Mouse (Mus musculus): ENCODE data around the gene Stat2. TPM values are rescaled to one million over a fixed set of nuclear protein-coding genes. Genes with fewer than 3 reads are reported as not detected.
"Not testable (repeated sequence)": the region's sequence is repeated elsewhere in the genome, so short reads cannot be mapped to it uniquely, and the experiment has no call there.

The Stat2 gene
- total RNA-seq, 2 experiments from 2014 or later = 11.7 to 12.3 TPM

- intact Hi-C loops (cut with DNase I) = no loop called here
- no peak for DNase-seq (ENCODE audit: low spot score)
These were observed 26.2 kb downstream of the Stat2 start for GRCm38 (mm10) chr10:128296370-128297090.

- intact Hi-C loops (cut with DNase I) = no loop called here
- no peak for DNase-seq (ENCODE audit: low spot score)
These were observed 26.9 kb downstream of the Stat2 start for GRCm38 (mm10) chr10:128297221-128297620.

- intact Hi-C loops (cut with DNase I) = no loop called here
- no peak for DNase-seq (ENCODE audit: low spot score)
These were observed 27.3 kb downstream of the Stat2 start for GRCm38 (mm10) chr10:128297622-128298021.

GRCm38 (mm10) chr10:128298243-128298642 is 27.9 kb downstream of the Stat2 start:
- intact Hi-C loops (cut with DNase I) = no loop called here
- DNase-seq (ENCODE audit: low spot score) = no peak

GRCm38 (mm10) chr10:128298702-128299171 is 28.4 kb downstream of the Stat2 start, which contains the start of gene Il23a:
Il23a (minus strand) TSS chr10:128298752.
- intact Hi-C loops (cut with DNase I) = no loop called here

GRCm38 (mm10) chr10:128302357-128302756 is 32.0 kb downstream of the Stat2 start:
- DNase-seq (ENCODE audit: low spot score) = no peak
- intact Hi-C loops (cut with DNase I) = no loop called here

More at GRCm38 (mm10) chr10:128298702-128299171, 28.4 kb downstream of the Stat2 start, which contains the start of gene Il23a:
- DNase-seq (ENCODE audit: low spot score) = no peak

GRCm38 (mm10) chr10:128302785-128303125 is 32.4 kb downstream of the Stat2 start:
- DNase-seq (ENCODE audit: low spot score) = no peak
- intact Hi-C loops (cut with DNase I) = no loop called here

GRCm38 (mm10) chr10:128303126-128304021 is 33.0 kb downstream of the Stat2 start, which contains the start of gene Pan2:
Pan2 (plus strand) TSS chr10:128303335.
- peak; percentile 100 for DNase-seq (ENCODE audit: low spot score)
- intact Hi-C loops (cut with DNase I) = no loop called here

- intact Hi-C loops (cut with DNase I) = no loop called here
- no peak for DNase-seq (ENCODE audit: low spot score)
These were observed 39.3 kb downstream of the Stat2 start for GRCm38 (mm10) chr10:128309654-128310053.

GRCm38 (mm10) chr10:128310177-128310576 is 39.8 kb downstream of the Stat2 start:
- intact Hi-C loops (cut with DNase I) = no loop called here
- no peak for DNase-seq (ENCODE audit: low spot score)

GRCm38 (mm10) chr10:128310902-128311301 is 40.5 kb downstream of the Stat2 start:
- DNase-seq (ENCODE audit: low spot score) = no peak
- intact Hi-C loops (cut with DNase I) = no loop called here

- no peak for DNase-seq (ENCODE audit: low spot score)
- intact Hi-C loops (cut with DNase I) = no loop called here
These were observed 45.2 kb downstream of the Stat2 start for GRCm38 (mm10) chr10:128315578-128315977.

- no peak for DNase-seq (ENCODE audit: low spot score)
- intact Hi-C loops (cut with DNase I) = no loop called here
These were observed 51.3 kb downstream of the Stat2 start for GRCm38 (mm10) chr10:128321641-128322040.

GRCm38 (mm10) chr10:128322141-128323108 is 52.1 kb downstream of the Stat2 start, which contains the start of gene Cnpy2:
Cnpy2 (plus strand) TSS chr10:128322459.
- intact Hi-C loops (cut with DNase I) = no loop called here
- DNase-seq (ENCODE audit: low spot score) = peak; percentile 74

- intact Hi-C loops (cut with DNase I) = no loop called here
- no peak for DNase-seq (ENCODE audit: low spot score)
These were observed 53.2 kb downstream of the Stat2 start for GRCm38 (mm10) chr10:128323516-128323915.

- intact Hi-C loops (cut with DNase I) = no loop called here
- no peak for DNase-seq (ENCODE audit: low spot score)
These were observed 56.5 kb downstream of the Stat2 start for GRCm38 (mm10) chr10:128326825-128327224.

- intact Hi-C loops (cut with DNase I) = no loop called here
- DNase-seq (ENCODE audit: low spot score) = no peak
These were observed 57.3 kb downstream of the Stat2 start for GRCm38 (mm10) chr10:128327610-128328009.

GRCm38 (mm10) chr10:128332358-128333249 is 62.2 kb downstream of the Stat2 start:
- DNase-seq (ENCODE audit: low spot score); intact Hi-C loops (cut with DNase I): not testable (repeated sequence)

All from heart, postnatal 25 days (tissue).